Mouse (Mus musculus) layer of hippocampus, adult 11-12 months (tissue): ENCODE measurements around the gene Cyyr1.
A peak's percentile ranks its signal among the peaks of the same experiment; 100 is the strongest.

Experiments used
- DNase-seq: peaks from one replicate; pipeline ENCODE4 v3.0.0; 2022; ENCODE audit warnings: low spot score

The Cyyr1 gene

GRCm38 (mm10) chr16:85470057-85470456, 83.1 kb downstream of the Cyyr1 start:
- DNase-seq = no peak

GRCm38 (mm10) chr16:85455043-85455442, 98.2 kb downstream of the Cyyr1 start:
- no peak for DNase-seq

- DNase-seq = no peak
Measured at GRCm38 (mm10) chr16:85446306-85446705, 106.9 kb downstream of the Cyyr1 start.

- DNase-seq = no peak
Measured at GRCm38 (mm10) chr16:85445801-85446200, 107.4 kb downstream of the Cyyr1 start.

GRCm38 (mm10) chr16:85435427-85435826, 117.8 kb downstream of the Cyyr1 start:
- DNase-seq = peak; percentile 60

- peak; percentile 32 for DNase-seq
Measured at GRCm38 (mm10) chr16:85429173-85429572, 124.0 kb downstream of the Cyyr1 start.

GRCm38 (mm10) chr16:85422889-85423288, 130.3 kb downstream of the Cyyr1 start:
- DNase-seq = no peak

GRCm38 (mm10) chr16:85415415-85415814, 137.8 kb downstream of the Cyyr1 start:
- DNase-seq = peak; percentile 8

- DNase-seq = no peak
Measured at GRCm38 (mm10) chr16:85393430-85393948, 159.7 kb downstream of the Cyyr1 start.

GRCm38 (mm10) chr16:85386801-85387200, 166.4 kb downstream of the Cyyr1 start:
- DNase-seq = no peak
